Mouse (Mus musculus): Measurements from ENCODE around the gene Tgfbr3. TPM values are rescaled to one million over a fixed set of nuclear protein-coding genes. Genes with fewer than 3 reads are reported as not detected.

The Tgfbr3 gene
- total RNA-seq, 2 experiments from 2014 or later, result 91.0 to 172 TPM

DNA sequence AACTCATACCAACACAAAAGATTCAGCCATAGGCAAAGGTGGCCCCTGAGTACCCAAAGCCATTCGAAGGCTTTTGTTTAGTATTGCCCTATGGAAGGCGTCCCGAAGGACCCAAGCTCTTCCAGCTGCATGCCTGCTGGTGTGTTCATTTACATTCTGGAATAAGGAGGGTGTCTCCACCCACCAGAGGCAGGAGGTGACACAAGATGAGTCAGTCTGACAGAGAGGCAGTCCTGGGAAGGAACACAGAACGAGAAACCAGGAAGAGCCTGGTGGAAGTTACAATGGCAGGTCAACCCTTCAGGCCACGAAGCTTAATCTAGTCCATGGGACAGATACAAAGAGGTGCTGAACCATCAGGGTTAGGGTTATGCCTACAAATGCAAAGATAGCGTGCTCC, 169.5 kb downstream of the Tgfbr3 start:
- DNase-seq (ENCODE audit: low spot score in 2 of 2), result no peak

DNA sequence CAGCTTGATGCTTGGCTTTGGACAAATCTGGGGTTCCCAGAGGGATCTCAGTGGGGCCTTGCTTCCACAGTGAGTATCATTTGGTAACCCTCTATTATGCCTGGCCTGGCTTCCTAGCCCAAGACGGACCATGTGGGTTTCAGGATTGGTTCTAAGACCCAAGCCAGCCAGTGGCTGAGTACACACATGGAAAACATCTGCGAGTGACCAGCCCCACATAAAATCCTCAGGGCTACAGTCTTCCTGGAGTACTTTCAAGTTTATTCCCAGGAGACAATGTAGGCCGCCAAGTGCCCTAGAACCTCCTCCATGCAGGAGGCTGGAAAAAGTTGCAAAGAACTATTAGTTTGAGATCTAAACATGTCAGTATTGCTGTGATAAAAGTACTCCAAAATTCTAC, 172.6 kb downstream of the Tgfbr3 start:
- no peak for DNase-seq (ENCODE audit: low spot score in 2 of 2)

GRCm38 (mm10) chr5:107112656-107113275, 176.7 kb downstream of the Tgfbr3 start:
- DNase-seq (ENCODE audit: low spot score in 2 of 2), result no peak

- DNase-seq (ENCODE audit: low spot score in 2 of 2), result no peak
These were observed 177.6 kb downstream of the Tgfbr3 start for GRCm38 (mm10) chr5:107111802-107112201.

DNA sequence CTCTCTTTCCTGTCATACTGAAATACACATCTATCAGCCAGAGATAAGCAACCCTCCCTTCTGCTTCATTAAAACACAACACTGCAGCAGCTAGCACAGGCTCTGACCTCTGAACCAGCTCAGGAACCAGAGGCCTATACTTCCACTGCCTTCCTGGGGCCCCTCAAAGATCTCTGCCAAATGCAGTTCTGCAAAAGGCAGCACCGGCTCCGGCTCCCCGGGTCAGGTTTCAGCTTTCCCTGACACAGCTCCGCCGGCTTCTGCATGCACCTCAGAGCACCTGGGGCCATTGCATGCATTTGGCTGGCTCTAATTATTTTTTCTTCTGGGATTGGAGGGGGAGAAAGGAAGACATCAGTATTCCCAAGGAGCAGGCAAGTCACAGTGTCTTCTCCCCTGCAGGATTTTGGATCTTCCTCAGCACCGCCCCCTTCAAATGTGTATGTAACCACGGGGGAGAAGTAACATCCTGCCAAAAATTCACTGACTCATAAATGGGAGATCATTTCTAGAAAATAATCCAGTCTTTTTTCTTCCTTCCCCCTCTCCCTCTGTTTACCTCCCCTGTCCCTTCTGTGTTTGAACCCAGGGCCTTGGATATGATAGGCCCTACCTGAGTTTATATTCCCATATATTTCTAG, 178.4 kb downstream of the Tgfbr3 start:
- no peak for DNase-seq (ENCODE audit: low spot score in 2 of 2)

- DNase-seq (ENCODE audit: low spot score in 2 of 2), result no peak
These were observed 179.1 kb downstream of the Tgfbr3 start for GRCm38 (mm10) chr5:107110089-107110879.

DNA sequence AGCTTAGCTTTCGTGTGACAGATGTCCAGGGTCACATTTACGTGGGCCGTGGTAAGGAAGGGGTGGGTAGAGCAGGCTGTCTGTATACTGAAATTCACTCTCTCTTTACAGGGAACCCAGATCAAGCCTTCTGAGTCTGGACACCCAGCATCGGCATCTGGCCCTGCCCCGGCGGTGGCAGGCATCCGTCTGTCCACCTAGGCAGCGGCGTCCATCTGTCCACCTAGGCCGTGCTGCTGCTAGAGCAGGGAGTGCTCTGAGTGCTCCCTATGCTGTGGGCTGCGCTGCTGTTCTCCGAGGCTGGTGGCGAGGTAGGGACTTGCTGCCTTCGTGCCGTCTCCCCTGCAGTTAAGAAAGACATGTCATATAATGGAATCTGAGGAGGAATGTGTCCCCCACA, 180.0 kb downstream of the Tgfbr3 start:
- no peak for DNase-seq (ENCODE audit: low spot score in 2 of 2)

GRCm38 (mm10) chr5:107106793-107107192, 182.6 kb downstream of the Tgfbr3 start:
- no peak for DNase-seq (ENCODE audit: low spot score in 2 of 2)

GRCm38 (mm10) chr5:107106139-107106538, 183.3 kb downstream of the Tgfbr3 start:
- no peak for DNase-seq (ENCODE audit: low spot score in 2 of 2)

- no peak for DNase-seq (ENCODE audit: low spot score in 2 of 2)
These were observed 185.8 kb downstream of the Tgfbr3 start for GRCm38 (mm10) chr5:107103591-107103990.

GRCm38 (mm10) chr5:107102916-107103315, 186.5 kb downstream of the Tgfbr3 start:
- DNase-seq (ENCODE audit: low spot score in 2 of 2), result no peak

- no peak for DNase-seq (ENCODE audit: low spot score in 2 of 2)
These were observed 187.7 kb downstream of the Tgfbr3 start for GRCm38 (mm10) chr5:107101684-107102083.

- no peak for DNase-seq (ENCODE audit: low spot score in 2 of 2)
These were observed 188.3 kb downstream of the Tgfbr3 start for GRCm38 (mm10) chr5:107101135-107101534.

GRCm38 (mm10) chr5:107099634-107100033, 189.8 kb downstream of the Tgfbr3 start:
- DNase-seq (ENCODE audit: low spot score in 2 of 2), result no peak

DNA sequence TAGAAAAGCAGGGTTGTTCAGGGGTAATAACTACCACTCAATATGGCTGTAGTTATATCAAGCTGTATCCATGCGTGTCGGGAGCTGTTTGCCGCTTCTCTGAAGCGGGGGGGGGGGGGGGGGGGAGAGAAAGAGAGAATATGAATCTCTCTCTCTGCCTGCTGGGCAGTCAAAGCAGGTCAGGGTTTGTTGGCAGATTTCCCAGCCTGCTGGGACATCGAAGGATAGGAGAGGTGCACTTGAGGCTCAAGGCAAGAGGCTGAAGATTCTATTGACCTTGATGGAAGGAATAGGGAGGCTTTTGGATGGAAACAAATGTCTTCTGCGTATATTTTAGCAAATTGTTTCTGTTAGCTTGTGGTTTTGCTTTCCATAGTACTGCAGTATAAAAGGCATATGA, 190.4 kb downstream of the Tgfbr3 start:
- DNase-seq (ENCODE audit: low spot score in 2 of 2), result no peak

- DNase-seq (ENCODE audit: low spot score in 2 of 2), result no peak
These were observed 191.4 kb downstream of the Tgfbr3 start for GRCm38 (mm10) chr5:107098007-107098406.

- no peak for DNase-seq (ENCODE audit: low spot score in 2 of 2)
These were observed 192.1 kb downstream of the Tgfbr3 start for GRCm38 (mm10) chr5:107097314-107097713.

DNA sequence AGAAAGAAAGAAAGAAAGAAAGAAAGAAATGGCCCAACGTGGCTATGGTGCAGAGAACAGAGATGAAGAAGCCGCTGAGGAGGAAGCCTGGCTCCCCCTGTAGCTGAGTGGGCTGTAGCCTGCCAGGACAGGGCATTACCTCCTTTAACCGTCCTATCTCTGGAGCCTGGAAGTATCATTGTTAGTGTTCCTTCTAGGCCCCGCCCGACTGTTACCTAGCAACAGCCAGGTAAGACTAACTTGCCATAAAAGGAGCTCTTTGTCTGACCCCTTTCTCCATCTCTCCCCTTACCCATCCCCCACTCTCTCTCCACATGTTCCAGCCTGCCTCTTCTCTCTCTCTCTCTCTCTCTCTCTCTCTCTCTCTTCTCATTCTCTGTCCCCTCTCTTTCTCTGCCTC, 195.2 kb downstream of the Tgfbr3 start:
- no peak for DNase-seq (ENCODE audit: low spot score in 2 of 2)

GRCm38 (mm10) chr5:107093253-107093652, 196.2 kb downstream of the Tgfbr3 start:
- no peak for DNase-seq (ENCODE audit: low spot score in 2 of 2)

DNA sequence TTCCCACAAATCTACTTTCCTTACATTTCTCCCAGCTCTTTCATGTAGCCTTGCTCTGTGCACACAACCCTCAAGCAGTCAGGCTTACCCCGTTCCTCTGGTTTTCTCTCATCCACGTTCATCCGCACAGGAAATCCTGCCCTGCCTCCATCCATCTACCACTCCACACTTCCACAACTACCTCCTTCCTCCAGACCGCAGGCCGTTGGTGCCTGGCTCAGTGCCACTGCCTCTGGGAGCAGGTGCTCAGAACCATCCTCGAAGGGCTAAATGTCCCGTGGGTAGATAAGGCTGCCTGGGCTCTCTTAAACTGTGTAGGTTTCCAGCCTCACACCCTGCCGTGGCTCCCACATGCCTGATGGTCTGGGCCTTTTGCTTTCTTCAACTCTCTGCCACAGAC, 197.3 kb downstream of the Tgfbr3 start:
- no peak for DNase-seq (ENCODE audit: low spot score in 2 of 2)

DNA sequence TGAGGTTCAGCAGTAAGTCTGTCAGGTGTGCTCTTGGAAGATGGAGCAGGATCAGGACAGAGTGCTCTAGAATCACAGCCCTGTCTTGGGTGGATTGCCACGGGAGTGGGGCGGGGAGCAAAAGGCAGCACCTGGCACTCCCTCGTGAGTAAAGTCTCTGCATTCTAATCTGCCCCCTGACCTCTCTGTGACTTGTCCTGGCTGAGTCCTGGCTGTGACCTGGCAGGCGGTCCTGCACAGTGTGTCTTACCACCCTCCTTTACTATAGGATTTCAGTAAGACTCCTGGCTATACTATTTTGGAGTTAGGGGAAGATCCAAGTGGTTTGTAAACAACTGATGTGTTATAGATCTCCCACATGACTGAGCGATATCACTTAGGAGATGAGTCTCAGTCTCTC, 199.5 kb downstream of the Tgfbr3 start:
- no peak for DNase-seq (ENCODE audit: low spot score in 2 of 2)

Data from adrenal gland, adult 18-20 months (tissue).